Mouse (Mus musculus) cortical plate, adult 2 months (tissue): ENCODE measurements around the gene Rln1.

Experiments used
- CTCF ChIP-seq: fragments of 200-500 bp; IDR thresholded peaks from 2 replicates; pipeline ENCODE4 v1.5.1; 2011; ENCODE audit warnings: mild to moderate bottlenecking, control low read depth, low read length; ENCODE audit not compliant: insufficient read depth; ENCODE audit errors: extremely low read depth
- POLR2A ChIP-seq: fragments of 200-500 bp; IDR thresholded peaks from 2 replicates; pipeline ENCODE4 v1.6.1; 2011; ENCODE audit warnings: mild to moderate bottlenecking, low read length, control low read depth; ENCODE audit not compliant: insufficient read depth; ENCODE audit errors: extremely low read depth

GRCm38 (mm10) chr19:29342281-29342680 is 7.8 kb upstream of the Rln1 start:
- TF ChIP-seq CTCF, result no peak
- no peak for TF ChIP-seq POLR2A
